Mouse (Mus musculus) myocyte (in vitro differentiated cells): ENCODE results near the gene Fam166a. TPM values are rescaled to one million over a fixed set of nuclear protein-coding genes. Genes with fewer than 3 reads are reported as not detected.

ENCODE experiments used
- H3K27me3 ChIP-seq: one replicate; pipeline ENCODE4 v1.6.1; 2011; ENCODE audit not compliant: control insufficient read depth, insufficient read depth, insufficient read length
- H3K36me3 ChIP-seq: one replicate; pipeline ENCODE4 v1.6.1; 2011; ENCODE audit not compliant: control insufficient read depth, insufficient read depth
- H3K4me2 ChIP-seq: one replicate; pipeline ENCODE4 v1.6.1; 2011; ENCODE audit warnings: low read depth, control low read depth
- H3K4me3 ChIP-seq: one replicate; pipeline ENCODE4 v1.5.1; 2011; ENCODE audit warnings: mild to moderate bottlenecking, control low read depth, moderate library complexity
- H3K79me2 ChIP-seq: one replicate; pipeline ENCODE4 v1.6.1; 2011; ENCODE audit not compliant: control insufficient read depth, insufficient read depth
- H3ac ChIP-seq: one replicate; pipeline ENCODE4 v1.6.1; 2011; ENCODE audit not compliant: control insufficient read depth, insufficient read length
- CEBPB ChIP-seq: IDR thresholded peaks from 2 replicates; pipeline ENCODE4 v1.6.1; 2011; ENCODE audit warnings: mild to moderate bottlenecking, moderate library complexity; ENCODE audit not compliant: poor library complexity, insufficient read depth, severe bottlenecking
- E2F4 ChIP-seq: IDR thresholded peaks from one replicate; pipeline ENCODE4 v1.6.1; 2011; ENCODE audit warnings: mild to moderate bottlenecking, control low read depth, moderate library complexity; ENCODE audit not compliant: insufficient read depth
- MAX ChIP-seq: IDR thresholded peaks from one replicate; pipeline ENCODE4 v1.6.1; 2011; ENCODE audit warnings: low read depth, mild to moderate bottlenecking, control low read depth
- MYOD1 ChIP-seq, 3 experiments: IDR thresholded peaks; one replicate each; pipeline ENCODE4 v1.6.1; 2011; ENCODE audit warnings: control low read depth in 2 of 3, low read depth in 2 of 3, mild to moderate bottlenecking in 2 of 3, moderate library complexity in 1 of 3; ENCODE audit not compliant: insufficient read length in 2 of 3, control insufficient read depth in 1 of 3
- MYOG ChIP-seq, 3 experiments: IDR thresholded peaks; one replicate each; pipeline ENCODE4 v1.6.1; 2011; ENCODE audit warnings: control low read depth in 2 of 3, low read depth in 2 of 3, mild to moderate bottlenecking in 2 of 3; ENCODE audit not compliant: insufficient read length in 2 of 3, control insufficient read depth in 1 of 3, insufficient read depth in 1 of 3
- POLR2A ChIP-seq: IDR thresholded peaks from one replicate; pipeline ENCODE4 v1.6.1; 2011; ENCODE audit warnings: low read depth, mild to moderate bottlenecking, control low read depth, moderate library complexity; ENCODE audit not compliant: insufficient read length
- POLR2AphosphoS2 ChIP-seq: IDR thresholded peaks from one replicate; pipeline ENCODE4 v1.6.1; 2011; ENCODE audit warnings: low read depth, control low read depth; ENCODE audit not compliant: insufficient read length
- REST ChIP-seq: IDR thresholded peaks from one replicate; pipeline ENCODE4 v1.6.1; 2011; ENCODE audit warnings: mild to moderate bottlenecking, control low read depth, moderate library complexity; ENCODE audit not compliant: insufficient read depth, insufficient read length
- SRF ChIP-seq: IDR thresholded peaks from one replicate; pipeline ENCODE4 v1.6.1; 2011; ENCODE audit warnings: low read depth; ENCODE audit not compliant: control insufficient read depth, insufficient read length
- TCF12 ChIP-seq: IDR thresholded peaks from one replicate; pipeline ENCODE4 v1.6.1; 2011; ENCODE audit warnings: mild to moderate bottlenecking, control low read depth; ENCODE audit not compliant: poor library complexity, insufficient read depth, severe bottlenecking
- TCF3 ChIP-seq: IDR thresholded peaks from one replicate; pipeline ENCODE4 v1.6.1; 2011; ENCODE audit warnings: low read depth, control low read depth; ENCODE audit not compliant: insufficient read length
- USF1 ChIP-seq: IDR thresholded peaks from one replicate; pipeline ENCODE4 v1.6.1; 2011; ENCODE audit warnings: low read depth, mild to moderate bottlenecking, control low read depth, moderate library complexity
- polyA plus RNA-seq: library from polyadenylated mRNA; unstranded; fragments of >200 nt; fragmentation: generic; extraction: Trizol; gene quantifications from one replicate; pipeline ENCODE4 v1.2.1, GENCODE M21; 2012; ENCODE audit warnings: missing spikeins

Gene Fam166a
- polyA plus RNA-seq, 1 experiment = 0.48 TPM

DNA sequence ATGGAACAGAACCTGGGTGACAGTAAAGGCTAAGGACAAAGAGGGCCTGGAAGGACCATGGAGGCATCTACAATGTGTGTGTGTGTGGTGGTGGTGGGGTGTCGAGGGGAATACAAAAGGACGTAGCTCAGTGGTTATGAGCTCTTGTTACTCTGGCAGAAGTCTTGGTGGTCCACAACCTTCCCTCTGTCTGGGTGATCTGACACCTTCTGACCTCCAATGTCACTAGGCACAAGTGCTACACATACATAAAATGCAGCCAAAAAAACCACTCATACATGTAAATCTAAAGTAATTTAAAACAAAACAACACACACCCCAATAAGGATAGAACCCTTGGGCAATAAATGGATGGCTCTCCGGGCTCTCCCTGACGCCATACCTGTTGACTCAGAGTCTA is 8.9 kb downstream of the Fam166a start:
- no peak for TF ChIP-seq TCF3
- no peak for TF ChIP-seq MAX
- no peak for TF ChIP-seq TCF12
- TF ChIP-seq USF1 = no peak
- no peak for TF ChIP-seq SRF
- TF ChIP-seq E2F4 = no peak
- Histone ChIP-seq H3K27me3 (peaks cover 26% of the 10 kb centered on the region), H3K36me3 (peaks cover 9% of the 10 kb centered on the region), H3K79me2 (peaks cover 11% of the 10 kb centered on the region), H3ac (no peak overlapping the region), H3K4me2 (peak overlapping the region; percentile 45), H3K4me3 (no peak overlapping the region)

DNA sequence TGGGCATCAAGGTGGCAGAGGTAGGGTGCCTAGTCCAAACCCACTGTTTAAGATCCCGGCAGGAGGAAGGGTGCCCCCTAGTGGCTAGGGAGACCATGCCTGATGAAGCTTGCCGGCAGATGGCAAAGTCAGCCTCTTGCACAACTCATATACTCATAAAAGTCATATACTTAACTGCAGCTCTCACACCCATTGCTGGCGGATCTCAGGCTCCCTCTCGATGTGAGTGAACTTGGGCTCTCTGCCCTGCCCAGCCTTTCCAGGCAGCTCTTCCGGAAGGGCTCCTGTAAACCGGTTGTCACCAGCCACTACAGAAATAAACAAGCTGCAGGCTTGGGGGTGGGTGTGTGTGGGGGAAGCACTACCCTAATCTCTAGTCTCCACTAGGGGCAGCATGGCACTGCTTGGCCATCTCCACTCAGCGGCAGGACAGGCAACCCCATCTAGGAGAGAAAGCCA is 9.9 kb downstream of the Fam166a start:
- H3K79me2 ChIP-seq = peaks cover 6% of the 10 kb centered on the region
- peaks cover 3% of the 10 kb centered on the region for H3K36me3 ChIP-seq
- peak overlapping the region; percentile 6 for H3K4me3 ChIP-seq
- peaks cover 37% of the 10 kb centered on the region for H3K27me3 ChIP-seq
- TF ChIP-seq CEBPB (peak; percentile 84), MYOG (IDR thresholded peaks at IDR 0.05; ENCODE audit: control insufficient read depth in 1 of 3, insufficient read depth in 1 of 3, insufficient read length in 2 of 3, low read depth in 2 of 3) (no peak)
- peak overlapping the region; percentile 75 for H3K4me2 ChIP-seq
- no peak overlapping the region for H3ac ChIP-seq

- Histone ChIP-seq H3K27me3 (peaks cover 43% of the 10 kb centered on the region), H3K79me2 (no peaks in the 10 kb centered on the region), H3K4me2 (peak overlapping the region; percentile 75), H3K4me3 (peak overlapping the region; percentile 6), H3K36me3 (no peaks in the 10 kb centered on the region), H3ac (no peak overlapping the region)
- TF ChIP-seq MAX (no peak), MYOD1 (IDR thresholded peaks at IDR 0.05; ENCODE audit: control insufficient read depth in 1 of 3, insufficient read length in 2 of 3, low read depth in 2 of 3) (no peak), E2F4 (no peak), TCF12 (no peak)
Measured at GRCm38 (mm10) chr2:25228995-25229530, 10.5 kb downstream of the Fam166a start.

DNA sequence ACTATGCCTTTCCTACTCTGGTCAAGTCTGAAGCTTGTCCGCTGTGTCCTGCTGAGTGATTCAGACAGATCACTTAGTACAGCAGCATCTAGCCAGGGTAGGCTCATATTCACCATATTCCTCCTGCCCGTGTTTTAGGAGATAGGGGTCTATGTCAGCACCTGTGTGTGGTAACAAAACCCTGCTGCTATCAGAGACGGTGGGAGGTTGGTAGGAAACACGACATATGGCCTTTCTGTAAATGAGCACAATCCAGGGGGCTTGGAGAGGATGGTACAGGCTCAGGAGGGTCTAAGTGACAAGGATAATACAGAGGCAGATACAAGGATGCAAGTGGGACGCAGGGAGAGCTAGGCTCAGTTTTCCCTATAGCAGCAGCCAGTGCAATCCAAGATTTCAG is 11.0 kb downstream of the Fam166a start:
- Histone ChIP-seq H3K79me2 (no peaks in the 10 kb centered on the region), H3K4me2 (no peak overlapping the region), H3K4me3 (no peak overlapping the region), H3K27me3 (peaks cover 48% of the 10 kb centered on the region), H3K36me3 (no peaks in the 10 kb centered on the region), H3ac (no peak overlapping the region)
- TF ChIP-seq MYOD1 (IDR thresholded peaks at IDR 0.05; ENCODE audit: control insufficient read depth in 1 of 3, insufficient read length in 2 of 3, low read depth in 2 of 3) (no peak), TCF12 (no peak), SRF (no peak), POLR2AphosphoS2 (no peak), TCF3 (no peak), POLR2A (no peak), USF1 (no peak), MAX (no peak), E2F4 (no peak), MYOG (IDR thresholded peaks at IDR 0.05; ENCODE audit: control insufficient read depth in 1 of 3, insufficient read depth in 1 of 3, insufficient read length in 2 of 3, low read depth in 2 of 3) (no peak), CEBPB (no peak)

DNA sequence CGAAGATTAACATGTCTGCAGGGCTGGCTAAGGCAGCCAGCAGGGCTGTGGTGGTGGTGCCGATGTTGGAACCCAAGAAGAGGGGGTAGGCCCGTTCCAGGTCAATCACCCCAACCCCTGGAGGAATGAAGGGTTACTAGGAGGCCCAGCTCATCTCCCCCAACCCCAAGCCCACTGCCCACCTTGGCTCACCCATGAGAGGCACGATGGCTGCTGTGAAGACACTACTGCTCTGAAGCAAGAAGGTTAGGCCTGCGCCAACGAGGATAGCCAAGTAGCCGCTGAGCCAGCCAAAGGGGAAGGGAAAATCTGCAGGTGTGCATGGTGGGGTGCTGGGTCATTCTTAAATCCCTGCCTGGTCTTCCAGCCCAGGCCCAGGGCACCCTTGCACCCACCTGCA is 12.0 kb downstream of the Fam166a start:
- no peaks in the 10 kb centered on the region for H3K79me2 ChIP-seq
- no peak overlapping the region for H3K4me3 ChIP-seq
- no peak overlapping the region for H3ac ChIP-seq
- H3K27me3 ChIP-seq = peaks cover 57% of the 10 kb centered on the region
- H3K36me3 ChIP-seq = no peaks in the 10 kb centered on the region
- H3K4me2 ChIP-seq = no peak overlapping the region
- no peak for TF ChIP-seq SRF

- TF ChIP-seq SRF (no peak), E2F4 (no peak), TCF12 (no peak), MAX (no peak), POLR2AphosphoS2 (no peak), REST (no peak), MYOD1 (IDR thresholded peaks at IDR 0.05; ENCODE audit: control insufficient read depth in 1 of 3, insufficient read length in 2 of 3, low read depth in 2 of 3) (no peak), CEBPB (no peak), USF1 (no peak), POLR2A (no peak), MYOG (IDR thresholded peaks at IDR 0.05; ENCODE audit: control insufficient read depth in 1 of 3, insufficient read depth in 1 of 3, insufficient read length in 2 of 3, low read depth in 2 of 3) (no peak), TCF3 (no peak)
- Histone ChIP-seq H3K4me3 (no peak overlapping the region), H3K36me3 (no peaks in the 10 kb centered on the region), H3K27me3 (peaks cover 61% of the 10 kb centered on the region), H3K4me2 (no peak overlapping the region), H3ac (no peak overlapping the region), H3K79me2 (no peaks in the 10 kb centered on the region)
Measured at GRCm38 (mm10) chr2:25231038-25231437, 12.5 kb downstream of the Fam166a start.
